Mouse (Mus musculus) hindbrain, embryonic 13.5 days (tissue): ENCODE data around the gene Zkscan6. TPM values are rescaled to one million over a fixed set of nuclear protein-coding genes. Genes with fewer than 3 reads are reported as not detected.

Experiments used
- ATAC-seq: fragments of 200-750 bp; cut with Nextera tagmentation; 2 replicates; pipeline ENCODE4 v1.8.0; 2017; ENCODE audit warnings: moderate TSS enrichment; ENCODE audit not compliant: low FRiP score
- H3K27ac ChIP-seq: fragments of 300-500 bp; sonication (generic); 2 replicates; pipeline ENCODE4 v1.5.1; 2015; ENCODE audit warnings: inconsistent platforms, mild to moderate bottlenecking, moderate library complexity
- H3K27me3 ChIP-seq: fragments of 300-500 bp; sonication (generic); 2 replicates; pipeline ENCODE4 v1.6.1; 2015; ENCODE audit warnings: mild to moderate bottlenecking, inconsistent platforms
- H3K36me3 ChIP-seq: fragments of 300-500 bp; sonication (generic); 2 replicates; pipeline ENCODE4 v1.6.1; 2015; ENCODE audit warnings: mild to moderate bottlenecking, inconsistent platforms
- H3K4me1 ChIP-seq: fragments of 300-500 bp; sonication (generic); replicated peaks from 2 replicates; pipeline ENCODE4 v1.6.1; 2015; ENCODE audit warnings: inconsistent platforms
- H3K4me2 ChIP-seq: fragments of 300-500 bp; sonication (generic); 2 replicates; pipeline ENCODE4 v1.6.1; 2015; ENCODE audit warnings: inconsistent platforms, mild to moderate bottlenecking, moderate library complexity
- H3K4me3 ChIP-seq: fragments of 300-500 bp; sonication (generic); 2 replicates; pipeline ENCODE4 v1.5.1; 2015; ENCODE audit warnings: mild to moderate bottlenecking, inconsistent platforms
- H3K9ac ChIP-seq: fragments of 300-500 bp; sonication (generic); 2 replicates; pipeline ENCODE4 v1.6.1; 2015; ENCODE audit warnings: mild to moderate bottlenecking, inconsistent platforms
- H3K9me3 ChIP-seq: fragments of 300-500 bp; sonication (generic); 2 replicates; pipeline ENCODE4 v1.6.1; 2016; ENCODE audit warnings: inconsistent platforms
- WGBS: fragments of 180-500 bp; shearing (Covaris S2); methylation state at CpG from one replicate; pipeline ENCODE4 v1.1.7; 2015; 5-methylcytosine and 5-hydroxymethylcytosine counted together
- polyA plus RNA-seq: library from polyadenylated mRNA; unstranded; fragments of >200 nt; fragmentation: Nextera tagmentation; extraction: Ambion mirVana; gene quantifications from 2 replicates; pipeline ENCODE4 v1.2.1, GENCODE M21; 2015

Zkscan6 gene
- polyA plus RNA-seq, 1 experiment from 2014 or later, result 21.7 TPM

DNA sequence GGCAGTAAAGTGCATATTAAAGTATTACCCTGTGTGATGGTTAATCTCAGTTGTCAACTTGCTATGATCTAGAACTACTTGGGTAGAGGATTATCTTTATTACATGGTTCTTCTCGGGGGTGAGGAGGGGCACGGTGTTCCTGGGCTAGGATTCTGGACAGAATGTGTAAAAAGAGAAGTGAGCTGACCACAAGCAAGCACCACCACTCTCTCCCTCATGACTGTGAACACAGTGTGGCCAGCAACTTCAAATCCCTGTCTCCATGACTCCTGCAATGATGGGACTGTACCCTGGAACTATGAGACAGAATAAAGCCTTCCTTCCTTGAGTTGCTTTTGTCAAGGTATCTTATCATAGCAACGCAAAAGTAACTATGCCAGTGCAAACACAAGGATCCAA, 25.4 kb upstream of the Zkscan6 start:
- 88% methylated on average over 3 of the region's 3 CpGs for WGBS
- Histone ChIP-seq H3K27ac (no peak overlapping the region), H3K4me3 (no peak overlapping the region), H3K36me3 (peaks cover 15% of the 10 kb centered on the region), H3K9me3 (no peaks in the 10 kb centered on the region), H3K4me1 (peaks cover 24% of the 10 kb centered on the region), H3K9ac (no peak overlapping the region), H3K27me3 (no peaks in the 10 kb centered on the region), H3K4me2 (no peak overlapping the region)
- no peak for ATAC-seq

- Histone ChIP-seq H3K27me3 (no peaks in the 10 kb centered on the region), H3K4me2 (peak overlapping the region; percentile 81), H3K4me3 (peak overlapping the region; percentile 99; the same call in 1 of the 2 replicates), H3K9ac (0 out of 2 replicates have a peak overlapping the region, but pooled peaks have one; percentile 35), H3K4me1 (peaks cover 22% of the 10 kb centered on the region), H3K27ac (no peak overlapping the region), H3K36me3 (no peaks in the 10 kb centered on the region), H3K9me3 (no peaks in the 10 kb centered on the region)
- 87% methylated on average over 2 of the region's 2 CpGs for WGBS
- no peak for ATAC-seq
Measured at GRCm38 (mm10) chr11:65786160-65786559, 20.8 kb upstream of the Zkscan6 start.

DNA sequence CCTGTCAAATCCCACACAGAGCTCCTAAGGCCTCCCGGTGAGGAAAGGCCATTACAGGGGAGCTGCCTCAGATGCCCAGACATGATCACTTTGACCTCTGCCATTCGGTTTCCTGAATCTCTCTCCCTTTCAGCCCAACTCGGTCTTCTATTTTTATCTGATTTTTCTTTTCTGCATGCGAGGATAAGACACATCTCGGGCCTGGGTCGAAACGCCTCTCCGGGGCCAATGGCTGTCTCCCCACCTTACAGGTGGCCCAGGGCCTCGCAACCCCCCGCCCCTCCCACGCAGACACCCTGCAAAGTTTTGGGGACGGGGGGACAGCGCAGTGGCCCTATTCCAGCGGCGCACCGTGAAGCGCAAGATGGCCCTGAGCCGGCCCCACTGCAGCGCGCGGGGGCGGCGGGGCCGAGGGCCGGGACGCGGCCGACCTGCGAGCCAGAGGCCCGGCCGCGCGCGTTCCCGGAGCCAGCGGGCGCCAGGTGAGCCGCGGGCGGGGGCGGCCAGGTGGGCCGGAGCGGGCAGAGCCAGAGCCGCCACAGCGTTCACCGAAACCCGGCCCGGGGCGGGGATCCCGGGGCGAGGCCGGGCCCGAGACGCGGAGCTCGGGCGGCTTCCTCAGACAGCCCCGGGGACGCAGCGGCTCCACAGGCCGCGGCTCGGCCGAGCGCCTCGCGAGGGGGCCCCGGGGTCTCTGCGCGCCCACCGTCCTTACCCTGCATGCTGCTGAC, 19.4 kb upstream of the Zkscan6 start:
- Histone ChIP-seq H3K4me2 (peak overlapping the region; percentile 81), H3K9ac (peak overlapping the region; percentile 99), H3K9me3 (no peaks in the 10 kb centered on the region), H3K27me3 (no peaks in the 10 kb centered on the region), H3K27ac (peak overlapping the region; percentile 93), H3K36me3 (no peaks in the 10 kb centered on the region), H3K4me3 (peak overlapping the region; percentile 99), H3K4me1 (peaks cover 22% of the 10 kb centered on the region)
- WGBS, result under 1% methylated on average over 50 of the region's 71 CpGs
- ATAC-seq, result peak; percentile 92

DNA sequence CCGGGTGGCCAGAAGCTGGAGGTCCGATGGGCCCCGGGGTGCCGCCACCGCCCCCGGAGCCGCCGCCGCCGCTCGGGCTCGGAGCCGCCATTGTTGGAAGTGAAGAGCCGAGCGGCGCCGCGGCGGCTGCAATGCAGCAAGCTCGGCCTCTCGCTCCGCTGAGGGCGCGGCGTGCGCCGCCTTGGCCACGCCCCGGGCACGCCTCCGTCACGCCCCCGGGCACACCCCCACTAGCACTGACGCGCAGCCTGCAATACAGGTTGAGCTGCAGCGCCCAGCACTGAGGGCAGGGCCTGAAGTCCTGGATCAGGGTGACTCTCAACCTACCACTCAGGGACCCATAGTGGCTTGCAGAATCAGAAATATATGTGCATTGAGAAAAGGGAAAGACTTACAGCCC, 18.8 kb upstream of the Zkscan6 start, which contains the start of gene Map2k4:
TSS of gene Map2k4 (minus strand) at position 144 of the 400 bp plus-strand sequence.
- peak within 1 kb of the TSS; percentile 93 for H3K27ac ChIP-seq
- peaks cover 22% of the 10 kb centered on the region for H3K4me1 ChIP-seq
- peak within 1 kb of the TSS; percentile 81 for H3K4me2 ChIP-seq
- H3K9me3 ChIP-seq, result no peaks in the 10 kb centered on the region
- H3K9ac ChIP-seq, result peak within 1 kb of the TSS; percentile 99
- peak; percentile 99 for ATAC-seq
- WGBS, result 0% methylated on average over 35 of the region's 36 CpGs
- H3K27me3 ChIP-seq, result no peaks in the 10 kb centered on the region
- peak within 1 kb of the TSS; percentile 99 for H3K4me3 ChIP-seq
- H3K36me3 ChIP-seq, result no peaks in the 10 kb centered on the region

DNA sequence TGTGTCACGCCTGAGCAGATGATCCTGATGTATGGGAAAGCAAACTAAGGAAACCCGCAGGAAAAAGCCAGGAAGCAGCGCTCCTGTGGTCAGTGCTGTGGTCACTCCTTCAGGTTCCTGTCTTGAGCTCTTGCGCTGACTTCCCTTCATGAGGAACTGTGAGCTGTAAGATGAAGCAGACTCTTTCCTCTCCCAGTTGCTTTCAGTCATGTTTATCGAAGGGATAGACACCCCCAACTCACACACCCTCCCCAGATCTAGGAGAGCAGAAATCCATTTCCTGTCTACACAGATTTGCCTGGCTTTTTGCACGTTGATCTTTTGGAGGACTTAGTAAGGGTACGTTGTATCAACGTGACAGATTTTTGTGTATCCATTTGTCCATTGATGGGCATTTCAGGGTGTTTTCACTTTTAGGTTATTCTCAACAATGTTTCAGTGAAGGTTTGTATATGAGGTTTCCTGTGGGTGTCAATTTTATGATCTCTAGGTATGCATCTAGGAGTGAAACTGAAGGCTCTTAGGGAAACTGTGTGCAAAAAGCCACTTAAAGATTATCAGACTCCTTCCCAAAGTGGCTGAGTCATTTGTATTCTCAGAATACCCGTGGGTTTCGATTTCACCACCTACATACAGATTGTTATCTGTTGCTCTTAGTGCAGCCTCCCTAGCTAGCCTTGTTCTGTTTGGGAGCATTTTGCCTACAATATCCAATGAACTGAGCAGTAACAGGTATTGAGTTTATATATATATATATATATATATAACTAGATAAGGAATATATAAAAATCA, 12.4 kb upstream of the Zkscan6 start:
- WGBS, result 85% methylated on average over 10 of the region's 10 CpGs
- Histone ChIP-seq H3K27me3 (no peaks in the 10 kb centered on the region), H3K4me1 (no peaks in the 10 kb centered on the region), H3K4me2 (no peak overlapping the region), H3K4me3 (no peak overlapping the region), H3K36me3 (no peaks in the 10 kb centered on the region), H3K27ac (no peak overlapping the region), H3K9me3 (no peaks in the 10 kb centered on the region), H3K9ac (no peak overlapping the region)
- no peak for ATAC-seq

- Histone ChIP-seq H3K4me1 (no peaks in the 10 kb centered on the region), H3K36me3 (no peaks in the 10 kb centered on the region), H3K4me2 (no peak overlapping the region), H3K9ac (no peak overlapping the region), H3K9me3 (no peaks in the 10 kb centered on the region), H3K4me3 (no peak overlapping the region), H3K27ac (no peak overlapping the region), H3K27me3 (no peaks in the 10 kb centered on the region)
- no peak for ATAC-seq
- WGBS, result 79% methylated on average over 1 of the region's 1 CpGs
Measured at GRCm38 (mm10) chr11:65795896-65796295, 11.1 kb upstream of the Zkscan6 start.

- no peaks in the 10 kb centered on the region for H3K9me3 ChIP-seq
- WGBS, result 81% methylated on average over 3 of the region's 3 CpGs
- peaks cover 9% of the 10 kb centered on the region for H3K4me1 ChIP-seq
- 0 out of 2 replicates have a peak, but pooled peaks cover 2% of the 10 kb centered on the region for H3K27me3 ChIP-seq
- ATAC-seq, result no peak
- H3K36me3 ChIP-seq, result no peaks in the 10 kb centered on the region
- no peak overlapping the region for H3K9ac ChIP-seq
- H3K4me3 ChIP-seq, result no peak overlapping the region
- no peak overlapping the region for H3K4me2 ChIP-seq
- H3K27ac ChIP-seq, result no peak overlapping the region
Measured at GRCm38 (mm10) chr11:65801899-65802298, 5.1 kb upstream of the Zkscan6 start.

DNA sequence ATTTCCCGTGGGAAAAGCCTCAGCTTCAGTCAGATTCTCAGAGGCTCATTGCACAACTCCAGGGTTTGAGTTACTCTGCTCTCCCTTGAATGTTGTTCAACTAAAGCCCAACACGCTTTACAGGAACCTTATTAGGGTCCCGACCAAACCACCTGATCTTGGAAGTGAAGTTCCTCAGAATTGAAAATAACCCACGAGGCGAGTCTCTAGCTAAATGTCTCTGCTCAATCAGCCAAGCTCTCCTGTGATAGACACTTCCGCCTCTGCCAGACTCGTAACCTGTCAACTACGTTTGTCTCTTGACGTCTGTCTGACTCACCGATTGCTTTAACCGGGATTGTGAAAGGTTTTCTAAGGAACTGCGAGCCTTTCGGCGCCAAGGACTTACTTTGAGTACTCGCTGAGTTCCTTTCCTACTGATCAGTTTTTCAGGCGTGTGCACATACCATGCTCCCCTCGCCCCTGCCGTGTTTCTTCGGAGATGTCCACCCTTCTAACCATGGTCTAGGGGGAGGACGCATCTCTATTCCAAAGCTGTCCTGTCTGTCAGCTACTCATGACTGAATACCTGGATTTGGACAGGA, 562 bp upstream of the Zkscan6 start:
- WGBS, result 1% methylated on average over 20 of the region's 20 CpGs
- no peak; the same call in none of the 2 replicates for ATAC-seq
- Histone ChIP-seq H3K4me3 (peak overlapping the region; percentile 82), H3K27ac (peak overlapping the region; percentile 58; the same call in 1 of the 2 replicates), H3K9ac (peak overlapping the region; percentile 84), H3K36me3 (no peaks in the 10 kb centered on the region), H3K9me3 (no peaks in the 10 kb centered on the region), H3K27me3 (0 out of 2 replicates have a peak, but pooled peaks cover 2% of the 10 kb centered on the region), H3K4me1 (peaks cover 24% of the 10 kb centered on the region), H3K4me2 (peak overlapping the region; percentile 89)

- H3K4me2 ChIP-seq, result peak overlapping the region; percentile 89
- peak overlapping the region; percentile 83 for H3K27ac ChIP-seq
- 0 out of 2 replicates have a peak, but pooled peaks cover 2% of the 10 kb centered on the region for H3K27me3 ChIP-seq
- WGBS, result 48% methylated on average over 7 of the region's 7 CpGs
- peak overlapping the region; percentile 82 for H3K4me3 ChIP-seq
- ATAC-seq, result peak; percentile 2; the same call in 1 of the 2 replicates
- no peaks in the 10 kb centered on the region for H3K9me3 ChIP-seq
- H3K36me3 ChIP-seq, result no peaks in the 10 kb centered on the region
- peaks cover 34% of the 10 kb centered on the region for H3K4me1 ChIP-seq
- peak overlapping the region; percentile 84 for H3K9ac ChIP-seq
Measured at GRCm38 (mm10) chr11:65807601-65808000, 626 bp downstream of the Zkscan6 start.

DNA sequence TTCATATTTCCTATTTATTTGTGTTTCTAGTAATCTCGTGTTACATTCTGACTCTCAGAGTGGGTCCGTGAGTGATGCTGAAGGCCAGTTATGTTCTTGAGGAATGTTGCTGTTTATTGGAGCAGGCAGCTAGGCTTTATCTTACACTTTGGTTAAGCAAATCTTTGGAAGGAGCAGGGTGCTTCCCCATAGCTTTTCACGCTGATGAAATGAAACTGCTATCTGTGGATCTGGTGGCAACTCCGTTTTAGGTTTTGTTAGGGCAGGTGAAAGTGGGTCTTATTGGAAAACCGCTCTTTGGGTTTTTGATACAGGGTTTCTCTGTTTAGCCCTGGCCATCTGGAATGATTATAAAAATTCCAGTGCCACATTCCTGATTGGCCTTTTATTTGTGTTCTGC, 5.1 kb downstream of the Zkscan6 start:
- Histone ChIP-seq H3K9ac (0 out of 2 replicates have a peak overlapping the region, but pooled peaks have one; percentile 9), H3K27me3 (no peaks in the 10 kb centered on the region), H3K27ac (no peak overlapping the region), H3K36me3 (peaks cover 28% of the 10 kb centered on the region), H3K9me3 (no peaks in the 10 kb centered on the region), H3K4me3 (no peak overlapping the region), H3K4me1 (peaks cover 33% of the 10 kb centered on the region), H3K4me2 (no peak overlapping the region)
- no peak for ATAC-seq
- 23% methylated on average over 5 of the region's 5 CpGs for WGBS

GRCm38 (mm10) chr11:65814381-65814780, 7.4 kb downstream of the Zkscan6 start:
- H3K4me3 ChIP-seq, result no peak overlapping the region
- H3K4me2 ChIP-seq, result no peak overlapping the region
- peaks cover 24% of the 10 kb centered on the region for H3K4me1 ChIP-seq
- no peak for ATAC-seq
- no peak overlapping the region for H3K9ac ChIP-seq
- WGBS, result 90% methylated on average over 9 of the region's 9 CpGs
- no peaks in the 10 kb centered on the region for H3K27me3 ChIP-seq
- H3K9me3 ChIP-seq, result no peaks in the 10 kb centered on the region
- H3K36me3 ChIP-seq, result peaks cover 35% of the 10 kb centered on the region
- no peak overlapping the region for H3K27ac ChIP-seq

DNA sequence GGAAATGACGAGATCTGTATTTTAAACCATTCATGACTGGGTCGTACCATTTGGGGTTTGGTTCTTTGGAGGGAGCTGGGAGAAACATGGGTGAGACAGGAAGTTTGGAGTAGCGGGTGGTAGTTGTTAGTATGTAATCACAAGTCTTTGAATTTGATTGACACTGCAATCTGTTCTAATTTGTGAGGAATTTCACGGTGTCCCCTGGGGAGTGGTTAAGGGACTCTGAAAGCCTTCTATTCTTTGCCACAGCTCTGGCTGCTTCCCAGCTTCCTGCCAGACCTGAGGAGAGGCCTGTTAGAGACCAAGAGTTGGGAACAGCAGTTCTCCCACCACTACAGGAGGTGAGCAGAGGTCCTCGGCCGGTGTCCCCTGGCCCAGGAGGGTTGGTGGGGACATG, 9.3 kb downstream of the Zkscan6 start:
- H3K27ac ChIP-seq, result no peak overlapping the region
- peaks cover 38% of the 10 kb centered on the region for H3K36me3 ChIP-seq
- no peaks in the 10 kb centered on the region for H3K9me3 ChIP-seq
- WGBS, result 56% methylated on average over 6 of the region's 6 CpGs
- ATAC-seq, result no peak
- peaks cover 18% of the 10 kb centered on the region for H3K4me1 ChIP-seq
- H3K27me3 ChIP-seq, result no peaks in the 10 kb centered on the region
- no peak overlapping the region for H3K4me2 ChIP-seq
- H3K9ac ChIP-seq, result no peak overlapping the region
- no peak overlapping the region for H3K4me3 ChIP-seq
